Mouse (Mus musculus) MEL (cell line): ENCODE data around the gene Borcs8. TPM values are rescaled to one million over a fixed set of nuclear protein-coding genes. Genes with fewer than 3 reads are reported as not detected.

Experiments
- DNase-seq: peaks from one replicate; pipeline ENCODE4 v3.0.0; 2011; ENCODE audit warnings: low read depth, low spot score
- H3K27ac ChIP-seq: 2 replicates; pipeline ENCODE4 v1.5.1; 2012; ENCODE audit warnings: low read depth, mild to moderate bottlenecking, control low read depth, low read length, moderate library complexity; ENCODE audit not compliant: control insufficient read depth
- H3K27me3 ChIP-seq, 2 experiments: fragments of 150-350 bp in 1 of 2; sonication (generic) in 1 of 2; 2 replicates each; pipeline ENCODE4 v1.6.1; 2012; ENCODE audit warnings: low read length in 2 of 2, mild to moderate bottlenecking in 2 of 2, improper control_type of control experiment in 1 of 2, moderate library complexity in 1 of 2; ENCODE audit not compliant: insufficient read depth in 2 of 2, control insufficient read depth in 1 of 2
- H3K36me3 ChIP-seq, 2 experiments: 2 replicates each; pipeline ENCODE4 v1.6.1; 2012 to 2014; ENCODE audit warnings: low read length in 2 of 2, improper control_type of control experiment in 1 of 2, inconsistent platforms in 1 of 2, mild to moderate bottlenecking in 1 of 2; ENCODE audit not compliant: insufficient read depth in 2 of 2, control insufficient read depth in 1 of 2
- H3K4me1 ChIP-seq, 2 experiments: fragments of 150-350 bp in 1 of 2; sonication (generic) in 1 of 2; 2 replicates each; pipeline ENCODE4 v1.6.1; 2012; ENCODE audit warnings: low read length in 2 of 2, improper control_type of control experiment in 1 of 2, mild to moderate bottlenecking in 1 of 2; ENCODE audit not compliant: insufficient read depth in 2 of 2, control insufficient read depth in 1 of 2
- H3K4me3 ChIP-seq, 2 experiments: fragments of 150-350 bp in 1 of 2; sonication (generic) in 1 of 2; 2 replicates each; pipeline ENCODE4 v1.5.1; 2012; ENCODE audit warnings: low read depth in 2 of 2, low read length in 2 of 2, mild to moderate bottlenecking in 2 of 2, moderate library complexity in 2 of 2, control low read depth in 1 of 2, improper control_type of control experiment in 1 of 2; ENCODE audit not compliant: control insufficient read depth in 1 of 2, insufficient read depth in 1 of 2
- H3K79me2 ChIP-seq: 2 replicates; pipeline ENCODE4 v1.6.1; 2012; ENCODE audit warnings: mild to moderate bottlenecking, low read length, moderate library complexity; ENCODE audit not compliant: control insufficient read depth, poor library complexity, insufficient read depth
- H3K9ac ChIP-seq: 2 replicates; pipeline ENCODE4 v1.6.1; 2012; ENCODE audit warnings: low read depth, mild to moderate bottlenecking, control low read depth, low read length, moderate library complexity; ENCODE audit not compliant: control insufficient read depth, poor library complexity, severe bottlenecking
- H3K9me3 ChIP-seq: fragments of 150-350 bp; sonication (generic); replicated peaks from 2 replicates; pipeline ENCODE4 v1.6.1; 2012; ENCODE audit warnings: mild to moderate bottlenecking, low read length, improper control_type of control experiment, moderate library complexity; ENCODE audit not compliant: insufficient read depth
- CHD1 ChIP-seq: IDR thresholded peaks from 2 replicates; pipeline ENCODE4 v1.6.1; 2012; ENCODE audit warnings: low read depth, mild to moderate bottlenecking, inconsistent platforms, low read length, improper control_type of control experiment
- CHD2 ChIP-seq: IDR thresholded peaks from 2 replicates; pipeline ENCODE4 v1.6.1; 2011; ENCODE audit warnings: low read length, improper control_type of control experiment
- CTCF ChIP-seq, 3 experiments: IDR thresholded peaks in 2 of 3; conservative IDR thresholded peaks in 1 of 3; 2 replicates each; pipeline ENCODE4 v1.5.1; 2011 to 2012; ENCODE audit warnings: low read length in 3 of 3, low read depth in 2 of 3, mild to moderate bottlenecking in 2 of 3, improper control_type of control experiment in 1 of 3, inconsistent platforms in 1 of 3, mixed read lengths in 1 of 3, moderate library complexity in 1 of 3; ENCODE audit not compliant: control insufficient read depth in 1 of 3, insufficient read depth in 1 of 3, poor library complexity in 1 of 3, severe bottlenecking in 1 of 3
- GATA1 ChIP-seq: IDR thresholded peaks from 2 replicates; pipeline ENCODE4 v1.6.1; 2011; ENCODE audit warnings: low read depth, low read length, improper control_type of control experiment
- HCFC1 ChIP-seq: IDR thresholded peaks from 2 replicates; pipeline ENCODE4 v1.6.1; 2012; ENCODE audit warnings: low read depth, mild to moderate bottlenecking, inconsistent platforms, low read length, improper control_type of control experiment, moderate library complexity
- KAT2A ChIP-seq: conservative IDR thresholded peaks from 2 replicates; pipeline ENCODE4 v1.6.1; 2012; ENCODE audit warnings: low read depth, low read length, improper control_type of control experiment, inconsistent platforms
- MAX ChIP-seq: IDR thresholded peaks from 2 replicates; pipeline ENCODE4 v1.6.1; 2011; ENCODE audit warnings: low read length, improper control_type of control experiment
- MAZ ChIP-seq: IDR thresholded peaks from 2 replicates; pipeline ENCODE4 v1.6.1; 2012; ENCODE audit warnings: low read depth, mild to moderate bottlenecking, inconsistent platforms, low read length, improper control_type of control experiment
- MEF2A ChIP-seq: IDR thresholded peaks from 2 replicates; pipeline ENCODE4 v1.6.1; 2014; ENCODE audit warnings: low read depth, mild to moderate bottlenecking, inconsistent platforms, low read length, improper control_type of control experiment; ENCODE audit not compliant: poor library complexity, insufficient replicate concordance, severe bottlenecking; ENCODE audit errors: extremely low read depth
- MYC ChIP-seq: IDR thresholded peaks from 2 replicates; pipeline ENCODE4 v1.6.1; 2011; ENCODE audit warnings: low read depth, mild to moderate bottlenecking, low read length, improper control_type of control experiment, moderate library complexity
- NELFE ChIP-seq: IDR thresholded peaks from 2 replicates; pipeline ENCODE4 v1.6.1; 2011; ENCODE audit warnings: low read depth, low read length, improper control_type of control experiment
- NRF1 ChIP-seq: IDR thresholded peaks from 2 replicates; pipeline ENCODE4 v1.6.1; 2014; ENCODE audit warnings: low read depth, mild to moderate bottlenecking, inconsistent platforms, low read length, improper control_type of control experiment, moderate library complexity; ENCODE audit not compliant: poor library complexity, insufficient read depth, severe bottlenecking
- RAD21 ChIP-seq: IDR thresholded peaks from 2 replicates; pipeline ENCODE4 v1.6.1; 2011; ENCODE audit warnings: mild to moderate bottlenecking, low read depth, low read length, improper control_type of control experiment
- RCOR1 ChIP-seq: IDR thresholded peaks from 2 replicates; pipeline ENCODE4 v1.6.1; 2012; ENCODE audit warnings: low read depth, mild to moderate bottlenecking, inconsistent platforms, low read length, improper control_type of control experiment
- SMC3 ChIP-seq: IDR thresholded peaks from 2 replicates; pipeline ENCODE4 v1.6.1; 2011; ENCODE audit warnings: low read depth, low read length, improper control_type of control experiment
- TAL1 ChIP-seq: IDR thresholded peaks from 2 replicates; pipeline ENCODE4 v1.6.1; 2012; ENCODE audit warnings: mild to moderate bottlenecking, inconsistent platforms, low read length, moderate library complexity, mixed read lengths
- ZNF384 ChIP-seq: IDR thresholded peaks from 2 replicates; pipeline ENCODE4 v1.6.1; 2012; ENCODE audit warnings: low read depth, mild to moderate bottlenecking, inconsistent platforms, low read length, improper control_type of control experiment
- polyA plus RNA-seq, 2 experiments: library from polyadenylated mRNA; stranded (reverse) in 1 of 2; unstranded in 1 of 2; fragments of >175 nt in 1 of 2; fragments of >200 nt in 1 of 2; gene quantifications; 2 replicates each; pipeline versions ENCODE4 v1.2.1 to v1.2.4; 2012; ENCODE audit warnings: low replicate concordance in 2 of 2, low read depth in 1 of 2; ENCODE audit not compliant: insufficient read length in 2 of 2, insufficient read depth in 1 of 2, missing spikeins in 1 of 2
- total RNA-seq: library from RNA; depleted of rRNA; stranded (reverse); fragments of 300-350 nt; gene quantifications from 2 replicates; pipeline ENCODE4 v1.2.3, GENCODE M21; 2012; rRNA removed

Gene Borcs8
- total and polyA plus RNA-seq, 3 experiments = 49.5 to 73.0 TPM; not detected in 1

- Histone ChIP-seq H3K4me3 (no peak overlapping the region), H3K79me2 (peaks cover 2% of the 10 kb centered on the region; the same call in 1 of the 2 replicates), H3K9ac (no peak overlapping the region), H3K9me3 (no peaks in the 10 kb centered on the region), H3K27ac (no peak overlapping the region), H3K36me3 (no peaks in the 10 kb centered on the region; a peak in 1 of 4 replicates), H3K4me1 (no peaks in the 10 kb centered on the region), H3K27me3 (no peaks in the 10 kb centered on the region)
- TF ChIP-seq ZNF384 (no peak), TAL1 (no peak), MAZ (no peak), RCOR1 (no peak), NRF1 (no peak), MEF2A (no peak)
- no peak for DNase-seq
Measured at GRCm38 (mm10) chr8:70194191-70194590, 54.9 kb downstream of the Borcs8 start.

GRCm38 (mm10) chr8:70195762-70196161 lies 56.5 kb downstream of the Borcs8 start:
- no peaks in the 10 kb centered on the region for H3K9me3 ChIP-seq
- peaks cover 2% of the 10 kb centered on the region; the same call in 1 of the 2 replicates for H3K79me2 ChIP-seq
- TF ChIP-seq SMC3 (no peak), HCFC1 (no peak), NRF1 (no peak), MAX (no peak), MYC (no peak), CTCF (IDR thresholded peaks at IDR 0.05 in 2 of 3, conservative IDR thresholded peaks at IDR 0.05 in 1 of 3; ENCODE audit: control insufficient read depth in 1 of 3, insufficient read depth in 1 of 3, low read depth in 2 of 3, low read length in 3 of 3, poor library complexity in 1 of 3, severe bottlenecking in 1 of 3) (peak in 2 of 3 experiments; percentile 15 to 40; a peak in 2 of 6 replicates), GATA1 (no peak), KAT2A (no peak), CHD2 (no peak), NELFE (no peak), CHD1 (no peak), RAD21 (peak; percentile 14)
- H3K27me3 ChIP-seq = no peaks in the 10 kb centered on the region
- H3K4me1 ChIP-seq = no peaks in the 10 kb centered on the region
- no peaks in the 10 kb centered on the region; a peak in 1 of 4 replicates for H3K36me3 ChIP-seq
- no peak overlapping the region for H3K4me3 ChIP-seq
- peak; percentile 37 for DNase-seq
- H3K9ac ChIP-seq = no peak overlapping the region
- no peak overlapping the region for H3K27ac ChIP-seq

Other genes with a start within 250 kb of the Borcs8 start
- gene Tssk6, start 237.3 kb upstream of the Borcs8 start, total RNA-seq = 2.1 and 3.4 TPM in 2 replicates
- gene Tssk6, start 237.3 kb upstream of the Borcs8 start, polyA plus RNA-seq = 1 to 10 TPM in 1 of 2 experiments, not detected in 1; 3.8 TPM
- 114 and 122 TPM in 2 replicates for gene Ndufa13, start 236.9 kb upstream of the Borcs8 start, total RNA-seq
- 10 to 100 TPM in 1 of 2 experiments, not detected in 1; 97.7 TPM for gene Ndufa13, start 236.9 kb upstream of the Borcs8 start, polyA plus RNA-seq
- gene Yjefn3, start 236.8 kb upstream of the Borcs8 start, total RNA-seq = 1.2 and 8.2 TPM in 2 replicates
- 1 to 10 TPM in 1 of 2 experiments, not detected in 1; 5.3 TPM for gene Yjefn3, start 236.8 kb upstream of the Borcs8 start, polyA plus RNA-seq
- 101 and 111 TPM in 2 replicates for gene Gatad2a, start 143.1 kb upstream of the Borcs8 start, total RNA-seq
- 100 to 1,000 TPM in 1 of 2 experiments, 10 to 100 TPM in 1; 38.0 to 129 TPM for gene Gatad2a, start 143.1 kb upstream of the Borcs8 start, polyA plus RNA-seq
- 39.0 and 39.2 TPM in 2 replicates for gene Mau2, start 96.8 kb upstream of the Borcs8 start, total RNA-seq
- 10 to 100 TPM in 1 of 2 experiments, not detected in 1; 43.4 TPM for gene Mau2, start 96.8 kb upstream of the Borcs8 start, polyA plus RNA-seq
- 27.1 and 29.9 TPM in 2 replicates for gene Sugp1, start 96.7 kb upstream of the Borcs8 start, total RNA-seq
- gene Sugp1, start 96.7 kb upstream of the Borcs8 start, polyA plus RNA-seq = 10 to 100 TPM in 1 of 2 experiments, not detected in 1; 45.5 TPM
- 0.78 and 1.0 TPM in 2 replicates for gene Tm6sf2, start 66.6 kb upstream of the Borcs8 start, total RNA-seq
- gene Tm6sf2, start 66.6 kb upstream of the Borcs8 start, polyA plus RNA-seq = 1 to 10 TPM in 1 of 2 experiments, not detected in 1; 1.2 TPM
- not detected in 2 replicates for gene Hapln4, start 56.0 kb upstream of the Borcs8 start, total RNA-seq
- gene Hapln4, start 56.0 kb upstream of the Borcs8 start, polyA plus RNA-seq = under 1 TPM in 1 of 2 experiments, not detected in 1; 0.03 TPM
- gene Ncan, start 18.6 kb upstream of the Borcs8 start, total RNA-seq = not detected in 2 replicates
- not detected for gene Ncan, start 18.6 kb upstream of the Borcs8 start, polyA plus RNA-seq
- gene Nr2c2ap, start 8.2 kb upstream of the Borcs8 start, total RNA-seq = 20.8 and 24.6 TPM in 2 replicates
- gene Nr2c2ap, start 8.2 kb upstream of the Borcs8 start, polyA plus RNA-seq = 10 to 100 TPM in 1 of 2 experiments, not detected in 1; 55.7 TPM
- gene Rfxank, start 345 bp upstream of the Borcs8 start, total RNA-seq = 5.0 and 5.5 TPM in 2 replicates
- gene Rfxank, start 345 bp upstream of the Borcs8 start, polyA plus RNA-seq = 1 to 10 TPM in 1 of 2 experiments, not detected in 1; 7.2 TPM
- gene Mef2b, start 212 bp downstream of the Borcs8 start, total RNA-seq = 2.0 and 2.5 TPM in 2 replicates
- gene Mef2b, start 212 bp downstream of the Borcs8 start, polyA plus RNA-seq = 1 to 10 TPM in 1 of 2 experiments, not detected in 1; 6.5 TPM
- gene Tmem161a, start 32.9 kb downstream of the Borcs8 start, total RNA-seq = 45.1 and 50.7 TPM in 2 replicates
- gene Tmem161a, start 32.9 kb downstream of the Borcs8 start, polyA plus RNA-seq = 10 to 100 TPM in 1 of 2 experiments, not detected in 1; 51.4 TPM
- gene Slc25a42, start 72.8 kb downstream of the Borcs8 start, total RNA-seq = 4.4 and 5.2 TPM in 2 replicates
- 10 to 100 TPM in 1 of 2 experiments, not detected in 1; 12.1 TPM for gene Slc25a42, start 72.8 kb downstream of the Borcs8 start, polyA plus RNA-seq
- 23.9 and 25.3 TPM in 2 replicates for gene Sugp2, start 94.7 kb downstream of the Borcs8 start, total RNA-seq
- gene Sugp2, start 94.7 kb downstream of the Borcs8 start, polyA plus RNA-seq = 10 to 100 TPM in 1 of 2 experiments, not detected in 1; 27.4 TPM
- 50.2 and 63.9 TPM in 2 replicates for gene Armc6, start 95.0 kb downstream of the Borcs8 start, total RNA-seq
- gene Armc6, start 95.0 kb downstream of the Borcs8 start, polyA plus RNA-seq = 10 to 100 TPM in 1 of 2 experiments, not detected in 1; 39.5 TPM
- gene Homer3, start 143.3 kb downstream of the Borcs8 start, total RNA-seq = 8.2 and 12.2 TPM in 2 replicates
- 10 to 100 TPM in 1 of 2 experiments, not detected in 1; 22.8 TPM for gene Homer3, start 143.3 kb downstream of the Borcs8 start, polyA plus RNA-seq
- 94.1 and 102 TPM in 2 replicates for gene Ddx49, start 163.0 kb downstream of the Borcs8 start, total RNA-seq
- 100 to 1,000 TPM in 1 of 2 experiments, not detected in 1; 116 TPM for gene Ddx49, start 163.0 kb downstream of the Borcs8 start, polyA plus RNA-seq
- 132 and 134 TPM in 2 replicates for gene Cope, start 163.0 kb downstream of the Borcs8 start, total RNA-seq
- gene Cope, start 163.0 kb downstream of the Borcs8 start, polyA plus RNA-seq = 100 to 1,000 TPM in 1 of 2 experiments, not detected in 1; 232 TPM
- 3.4 and 5.0 TPM in 2 replicates for gene Cers1, start 176.3 kb downstream of the Borcs8 start, total RNA-seq
- 1 to 10 TPM in 1 of 2 experiments, not detected in 1; 7.7 TPM for gene Cers1, start 176.3 kb downstream of the Borcs8 start, polyA plus RNA-seq
- 1.9 and 2.6 TPM in 2 replicates for gene Gdf1, start 190.3 kb downstream of the Borcs8 start, total RNA-seq
- gene Gdf1, start 190.3 kb downstream of the Borcs8 start, polyA plus RNA-seq = 1 to 10 TPM in 1 of 2 experiments, not detected in 1; 1.9 TPM
- gene Upf1, start 213.8 kb downstream of the Borcs8 start, total RNA-seq = 55.4 and 56.3 TPM in 2 replicates
- 100 to 1,000 TPM in 1 of 2 experiments, 10 to 100 TPM in 1; 89.5 to 289 TPM for gene Upf1, start 213.8 kb downstream of the Borcs8 start, polyA plus RNA-seq
- not detected in 2 replicates for gene Comp, start 234.1 kb downstream of the Borcs8 start, total RNA-seq
- under 1 TPM in 1 of 2 experiments, not detected in 1; 0.54 TPM for gene Comp, start 234.1 kb downstream of the Borcs8 start, polyA plus RNA-seq